Mouse (Mus musculus) CH12.LX (cell line): ENCODE measurements around the gene Nutm1. TPM values are rescaled to one million over a fixed set of nuclear protein-coding genes. Genes with fewer than 3 reads are reported as not detected.

Experiments used
- DNase-seq: peaks from one replicate; pipeline ENCODE4 v3.0.0-alpha.2; 2013; ENCODE audit errors: extremely low read depth
- H3K27ac ChIP-seq: 2 replicates; pipeline ENCODE4 v1.5.1; 2012; ENCODE audit warnings: low read depth, mild to moderate bottlenecking, control low read depth, moderate library complexity; ENCODE audit not compliant: insufficient read depth
- H3K27me3 ChIP-seq: replicated peaks from 2 replicates; pipeline ENCODE3; 2012; ENCODE audit warnings: inconsistent platforms
- H3K36me3 ChIP-seq, 2 experiments: replicated peaks in 1 of 2; 2 replicates each; pipeline versions ENCODE3 to v1.6.1; 2012; ENCODE audit warnings: inconsistent platforms in 1 of 2, low read length in 1 of 2, mild to moderate bottlenecking in 1 of 2, mixed read lengths in 1 of 2, moderate library complexity in 1 of 2; ENCODE audit not compliant: control insufficient read depth in 1 of 2, insufficient read depth in 1 of 2
- H3K4me1 ChIP-seq, 2 experiments: 2 replicates each; pipeline ENCODE4 v1.6.1; 2012; ENCODE audit warnings: inconsistent platforms in 1 of 2, moderate library complexity in 1 of 2; ENCODE audit not compliant: insufficient read depth in 2 of 2, control insufficient read depth in 1 of 2
- H3K4me2 ChIP-seq: 2 replicates; pipeline ENCODE4 v1.6.1; 2012; ENCODE audit warnings: low read depth, mild to moderate bottlenecking, control low read depth; ENCODE audit not compliant: poor library complexity, insufficient read depth, severe bottlenecking
- H3K4me3 ChIP-seq, 3 experiments: fragments of 150-350 bp in 1 of 3; sonication (generic) in 1 of 3; replicated peaks in 1 of 3; 2 replicates each; pipeline versions ENCODE3 to v1.5.1; 2011 to 2012; ENCODE audit warnings: low read depth in 2 of 3, low read length in 2 of 3, mild to moderate bottlenecking in 2 of 3, moderate library complexity in 2 of 3, control low read depth in 1 of 3, improper control_type of control experiment in 1 of 3, inconsistent platforms in 1 of 3, mixed read lengths in 1 of 3; ENCODE audit not compliant: poor library complexity in 1 of 3
- H3K79me2 ChIP-seq: replicated peaks from 2 replicates; pipeline ENCODE4 v1.6.1; 2012; ENCODE audit warnings: mild to moderate bottlenecking, moderate library complexity; ENCODE audit not compliant: control insufficient read depth, poor library complexity, insufficient read depth, severe bottlenecking; ENCODE audit errors: extremely low read depth
- H3K9ac ChIP-seq: 2 replicates; pipeline ENCODE4 v1.6.1; 2012; ENCODE audit warnings: low read depth, mild to moderate bottlenecking, control low read depth, moderate library complexity; ENCODE audit not compliant: insufficient read depth
- H3K9me3 ChIP-seq: replicated peaks from 2 replicates; pipeline ENCODE3; 2012; ENCODE audit warnings: low read length, inconsistent platforms, mixed read lengths
- BHLHE40 ChIP-seq: IDR thresholded peaks from 2 replicates; pipeline ENCODE4 v1.6.1; 2011; ENCODE audit warnings: mild to moderate bottlenecking, low read depth, low read length, improper control_type of control experiment
- CHD2 ChIP-seq: IDR thresholded peaks from 2 replicates; pipeline ENCODE4 v1.6.1; 2011; ENCODE audit warnings: low read length, improper control_type of control experiment
- E2F4 ChIP-seq: IDR thresholded peaks from 2 replicates; pipeline ENCODE4 v1.6.1; 2011; ENCODE audit warnings: low read depth, low read length, improper control_type of control experiment; ENCODE audit not compliant: insufficient replicate concordance
- ELF1 ChIP-seq: IDR thresholded peaks from 2 replicates; pipeline ENCODE4 v1.6.1; 2014; ENCODE audit warnings: low read depth, mild to moderate bottlenecking, inconsistent platforms, low read length, improper control_type of control experiment
- EP300 ChIP-seq: IDR thresholded peaks from 2 replicates; pipeline ENCODE4 v1.6.1; 2011; ENCODE audit warnings: low read length, improper control_type of control experiment
- GABPA ChIP-seq: IDR thresholded peaks from 2 replicates; pipeline ENCODE4 v1.6.1; 2012; ENCODE audit warnings: low read depth, low read length, improper control_type of control experiment, inconsistent platforms; ENCODE audit not compliant: insufficient replicate concordance
- JUN ChIP-seq: IDR thresholded peaks from 2 replicates; pipeline ENCODE4 v1.6.1; 2011; ENCODE audit warnings: low read depth, mild to moderate bottlenecking, low read length, improper control_type of control experiment, moderate library complexity; ENCODE audit not compliant: insufficient read depth
- MAFK ChIP-seq: IDR thresholded peaks from 2 replicates; pipeline ENCODE4 v1.6.1; 2011; ENCODE audit warnings: low read length, improper control_type of control experiment; ENCODE audit not compliant: insufficient replicate concordance
- MAX ChIP-seq: IDR thresholded peaks from 2 replicates; pipeline ENCODE4 v1.6.1; 2011; ENCODE audit warnings: low read length, improper control_type of control experiment
- MAZ ChIP-seq: IDR thresholded peaks from 2 replicates; pipeline ENCODE4 v1.6.1; 2012; ENCODE audit warnings: low read depth, mild to moderate bottlenecking, inconsistent platforms, low read length, improper control_type of control experiment, moderate library complexity
- MEF2A ChIP-seq: IDR thresholded peaks from 2 replicates; pipeline ENCODE4 v1.6.1; 2014; ENCODE audit warnings: low read depth, mild to moderate bottlenecking, inconsistent platforms, low read length, improper control_type of control experiment, borderline replicate concordance
- MXI1 ChIP-seq: IDR thresholded peaks from 2 replicates; pipeline ENCODE4 v1.6.1; 2011; ENCODE audit warnings: mild to moderate bottlenecking, low read depth, low read length, improper control_type of control experiment
- MYC ChIP-seq: IDR thresholded peaks from 2 replicates; pipeline ENCODE4 v1.6.1; 2011; ENCODE audit warnings: low read depth, mild to moderate bottlenecking, improper control_type of control experiment, low read length
- NELFE ChIP-seq: IDR thresholded peaks from 2 replicates; pipeline ENCODE4 v1.6.1; 2011; ENCODE audit warnings: low read depth, low read length, improper control_type of control experiment
- POLR2A ChIP-seq: IDR thresholded peaks from 2 replicates; pipeline ENCODE4 v1.6.1; 2011; ENCODE audit warnings: low read depth, mild to moderate bottlenecking, improper control_type of control experiment, low read length
- POLR2AphosphoS2 ChIP-seq: IDR thresholded peaks from 2 replicates; pipeline ENCODE4 v1.6.1; 2011; ENCODE audit warnings: low read depth, low read length, improper control_type of control experiment
- RAD21 ChIP-seq: IDR thresholded peaks from 2 replicates; pipeline ENCODE4 v1.6.1; 2011; ENCODE audit warnings: low read depth, mild to moderate bottlenecking, low read length, improper control_type of control experiment, moderate library complexity
- SMC3 ChIP-seq: IDR thresholded peaks from 2 replicates; pipeline ENCODE4 v1.6.1; 2011; ENCODE audit warnings: low read depth, low read length, improper control_type of control experiment
- TBP ChIP-seq: conservative IDR thresholded peaks from 2 replicates; pipeline ENCODE4 v1.6.1; 2011; ENCODE audit warnings: low read depth, low read length, improper control_type of control experiment
- TCF12 ChIP-seq: IDR thresholded peaks from 2 replicates; pipeline ENCODE4 v1.6.1; 2014; ENCODE audit warnings: low read depth, mild to moderate bottlenecking, inconsistent platforms, low read length, improper control_type of control experiment
- USF1 ChIP-seq: IDR thresholded peaks from 2 replicates; pipeline ENCODE4 v1.6.1; 2014; ENCODE audit warnings: low read depth, mild to moderate bottlenecking, inconsistent platforms, low read length, improper control_type of control experiment
- ZKSCAN1 ChIP-seq: IDR thresholded peaks from 2 replicates; pipeline ENCODE4 v1.6.1; 2012; ENCODE audit warnings: low read depth, inconsistent platforms, low read length, improper control_type of control experiment, borderline replicate concordance
- ZNF384 ChIP-seq: IDR thresholded peaks from 2 replicates; pipeline ENCODE4 v1.6.1; 2012; ENCODE audit warnings: low read depth, low read length, improper control_type of control experiment, inconsistent platforms
- dilution Hi-C: fragments of 300-500 bp; cut with MboI; formaldehyde crosslinking; loops from 2 replicates; pipeline ENCODE4 v1.14.3; 2020; ENCODE audit warnings: low sequenced_read_pairs; ENCODE audit not compliant: extremely low pct_unique_long_range_greater_than_20kb, extremely low pct_ligation_motif_present
- in situ Hi-C: fragments of 300-500 bp; cut with MboI; formaldehyde crosslinking; loops from 3 replicates; pipeline ENCODE4 v1.14.3; 2019; ENCODE audit warnings: low sequenced_read_pairs, low pct_ligation_motif_present, low pct_unique_long_range_greater_than_20kb, mixed read lengths
- polyA plus RNA-seq: library from polyadenylated mRNA; unstranded; fragments of >175 nt; gene quantifications from 2 replicates; pipeline ENCODE4 v1.2.1, GENCODE M21; 2012; ENCODE audit warnings: low read depth; ENCODE audit not compliant: insufficient read length
- total RNA-seq, 2 experiments: library from RNA; depleted of rRNA; stranded (reverse); fragments of 300-350 nt in 1 of 2; fragments of >200 nt in 1 of 2; gene quantifications; 2 replicates each; pipeline ENCODE4 v1.2.3; 2012 to 2014

The Nutm1 gene
- total and polyA plus RNA-seq, 3 experiments, result not detected

DNA sequence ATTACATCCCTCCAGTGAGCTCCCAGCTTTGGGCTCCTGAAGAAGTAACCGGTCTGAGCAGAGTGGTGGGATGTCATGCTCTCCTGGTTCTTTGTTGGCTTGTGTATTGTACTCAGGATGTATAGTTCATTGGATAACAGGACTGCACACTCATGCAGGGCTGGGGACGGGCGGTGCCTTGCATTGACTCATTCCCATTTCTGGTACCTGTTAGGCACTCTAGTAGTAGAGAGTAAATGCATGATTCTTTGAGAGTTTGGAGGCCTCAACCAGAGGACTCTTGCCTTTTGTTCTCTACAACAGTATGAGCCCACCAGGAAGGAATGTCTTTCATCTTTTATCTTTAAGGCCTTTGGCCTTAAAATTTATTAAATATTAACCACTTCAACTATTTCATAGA lies 17.8 kb upstream of the Nutm1 start:
- no peak overlapping the region for H3K4me3 ChIP-seq
- H3K4me1 ChIP-seq, result no peaks in the 10 kb centered on the region
- H3K27me3 ChIP-seq, result no peaks in the 10 kb centered on the region
- H3K27ac ChIP-seq, result no peak overlapping the region
- no peak for TF ChIP-seq NELFE
- TF ChIP-seq ZKSCAN1, result no peak
- no peak for TF ChIP-seq MAX
- TF ChIP-seq POLR2AphosphoS2, result no peak
- TF ChIP-seq TCF12, result no peak
- TF ChIP-seq USF1, result no peak
- TF ChIP-seq EP300, result no peak
- no peak for TF ChIP-seq TBP
- no peak for TF ChIP-seq MEF2A
- no peak for TF ChIP-seq ELF1
- TF ChIP-seq JUN, result no peak
- no peak for TF ChIP-seq E2F4
- TF ChIP-seq ZNF384, result no peak
- no peak for TF ChIP-seq MAZ
- no peak for TF ChIP-seq POLR2A
- TF ChIP-seq RAD21, result no peak
- no peak for DNase-seq
- no peaks in the 10 kb centered on the region for H3K9me3 ChIP-seq
- peaks cover 9% of the 10 kb centered on the region; the same call in 1 of the 2 replicates for H3K79me2 ChIP-seq
- in situ Hi-C loops, result no loop called here
- no peak overlapping the region for H3K4me2 ChIP-seq
- dilution Hi-C loops, result no loop called here
- H3K9ac ChIP-seq, result no peak overlapping the region
- H3K36me3 ChIP-seq, result peaks cover 0 to 14% of the 10 kb centered on the region in 2 experiments

DNA sequence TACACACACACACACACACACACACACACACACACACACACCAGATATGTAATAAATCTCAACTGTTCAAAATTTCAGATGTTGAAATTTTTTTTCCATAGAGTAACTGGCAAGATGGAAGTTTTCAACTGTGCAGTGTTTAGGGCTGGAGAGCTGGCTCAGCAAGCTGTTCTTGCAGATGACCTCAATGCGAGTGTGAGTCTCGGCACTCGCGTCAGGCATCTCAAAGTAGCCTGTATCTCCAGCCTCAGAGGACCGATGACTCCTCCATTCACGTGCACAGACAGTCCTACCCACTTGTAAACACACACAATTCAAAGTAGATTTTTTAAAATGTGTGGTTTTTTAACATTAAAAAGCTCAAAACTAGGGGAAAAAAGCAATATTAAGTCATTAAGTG lies 14.4 kb upstream of the Nutm1 start:
- no peaks in the 10 kb centered on the region for H3K9me3 ChIP-seq
- no peak overlapping the region for H3K4me2 ChIP-seq
- H3K36me3 ChIP-seq, result peaks cover 0 to 23% of the 10 kb centered on the region in 2 experiments
- DNase-seq, result no peak
- peaks cover 18% of the 10 kb centered on the region for H3K79me2 ChIP-seq
- peaks cover 0 to 18% of the 10 kb centered on the region in 2 experiments; a peak in 2 of 4 replicates for H3K4me1 ChIP-seq
- TF ChIP-seq BHLHE40, result no peak
- TF ChIP-seq ZNF384, result no peak
- TF ChIP-seq MAZ, result no peak
- TF ChIP-seq USF1, result no peak
- TF ChIP-seq SMC3, result no peak
- TF ChIP-seq MAFK, result no peak
- no peak for TF ChIP-seq NELFE
- no peak for TF ChIP-seq GABPA
- TF ChIP-seq CHD2, result no peak
- no peak for TF ChIP-seq RAD21
- no peak for TF ChIP-seq MYC
- no peak for TF ChIP-seq JUN
- TF ChIP-seq TCF12, result no peak
- no peak for TF ChIP-seq MXI1
- no peak for TF ChIP-seq ELF1
- no peak overlapping the region for H3K27ac ChIP-seq
- in situ Hi-C loops (no loop called here), dilution Hi-C loops (no loop called here)
- H3K27me3 ChIP-seq, result no peaks in the 10 kb centered on the region
- no peak overlapping the region for H3K4me3 ChIP-seq
- no peak overlapping the region for H3K9ac ChIP-seq
